Comparison of ENCODE assay signal across 12 mouse cellular contexts in the genomic region with DNA sequence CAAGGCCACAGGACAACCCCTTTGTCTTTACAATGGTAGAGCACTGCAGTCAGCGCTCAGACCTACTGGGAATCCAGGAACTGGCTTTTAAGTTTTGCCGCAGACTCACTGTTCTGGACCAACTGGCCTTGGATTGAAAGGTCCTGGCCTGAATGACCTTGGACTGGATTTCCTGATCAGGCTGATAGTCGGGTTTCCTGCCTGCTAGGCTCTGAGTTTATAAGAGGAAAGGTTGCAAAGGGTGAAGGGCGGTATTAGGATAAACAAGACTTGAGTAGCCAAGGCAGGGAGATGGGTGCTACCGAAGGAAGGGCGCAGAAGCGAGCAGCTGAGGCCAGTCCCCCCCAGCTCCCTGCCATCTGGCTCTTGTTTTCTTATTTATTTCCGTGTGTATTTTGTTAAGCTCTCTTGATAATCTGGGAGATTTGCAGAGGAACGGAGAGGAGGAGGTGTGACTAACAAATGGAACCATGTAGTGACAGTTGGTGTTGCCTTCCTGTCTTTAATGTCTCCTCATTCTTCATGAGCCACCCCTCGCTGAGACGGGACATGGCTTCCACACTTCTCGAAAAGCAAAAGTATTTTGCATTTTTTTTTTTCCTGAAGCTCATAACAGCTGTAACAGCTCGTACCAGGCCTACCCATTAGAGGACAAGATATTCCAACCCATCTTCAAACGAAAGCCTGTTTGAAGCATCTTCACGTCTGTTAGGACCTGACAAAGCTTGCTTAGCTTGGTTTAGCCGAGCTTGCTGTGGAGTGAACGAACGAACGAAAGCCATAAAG.
DNase-seq lines count a peak whose midpoint lies in the region; ATAC-seq and TF ChIP-seq lines count a peak whose summit lies in the region.
"Had no signal": no experiment of that assay in that cellular context is flagged by ENCODE, and none has a peak within 500 bp of the region (broad histone marks: within the 10 kb centered on the region; RNA-seq: fewer than 3 reads in every experiment).

No protein-coding gene starts in this region.

- no peak overlapping the region for H3K4me3 ChIP-seq in midbrain, embryonic 11.5 days (ENCODE audit: low read depth, low read length)
- no peak overlapping the region for H3K4me3 ChIP-seq in midbrain, embryonic 15.5 days
- H3K4me3 ChIP-seq in liver, embryonic 11.5 days (ENCODE audit: low read depth, low read length) = no peak overlapping the region
- no peak overlapping the region for H3K4me3 ChIP-seq in layer of hippocampus, adult 2 months
- H3K4me3 ChIP-seq: neural tube, embryonic 13.5 days had no signal

- H3K9ac ChIP-seq in midbrain, embryonic 11.5 days (ENCODE audit: low read length) = no peak overlapping the region
- no peak overlapping the region for H3K9ac ChIP-seq in midbrain, embryonic 15.5 days
- no peak overlapping the region for H3K9ac ChIP-seq in liver, embryonic 11.5 days (ENCODE audit: low read depth, low read length)
- H3K9ac ChIP-seq: hindbrain, embryonic 14.5 days; neural tube, embryonic 13.5 days had no signal

- H3K36me3 ChIP-seq in midbrain, embryonic 11.5 days (ENCODE audit: control insufficient read depth, insufficient read depth, low read length) = no peaks in the 10 kb centered on the region
- H3K36me3 ChIP-seq in midbrain, embryonic 15.5 days (replicated peaks) = no peaks in the 10 kb centered on the region
- no peaks in the 10 kb centered on the region for H3K36me3 ChIP-seq in liver, embryonic 11.5 days (ENCODE audit: control insufficient read depth, insufficient read depth, low read length)
- H3K36me3 ChIP-seq: neural tube, embryonic 13.5 days had no signal

- no peak for TF ChIP-seq CTCF in layer of hippocampus, adult 2 months (conservative IDR thresholded peaks at IDR 0.05)

- no peak overlapping the region for H3K27ac ChIP-seq in midbrain, embryonic 11.5 days (ENCODE audit: low read depth, low read length)
- H3K27ac ChIP-seq in midbrain, embryonic 15.5 days = no peak overlapping the region
- no peak overlapping the region for H3K27ac ChIP-seq in liver, embryonic 11.5 days (ENCODE audit: low read depth, low read length)
- H3K27ac ChIP-seq in layer of hippocampus, adult 2 months = no peak overlapping the region
- H3K27ac ChIP-seq: hindbrain, embryonic 14.5 days; neural tube, embryonic 13.5 days had no signal

- peaks cover 3% of the 10 kb centered on the region; the same call in 1 of the 2 replicates for H3K4me1 ChIP-seq in midbrain, embryonic 11.5 days (ENCODE audit: control insufficient read depth, insufficient read depth, low read length)
- no peaks in the 10 kb centered on the region for H3K4me1 ChIP-seq in midbrain, embryonic 15.5 days
- peaks cover 8% of the 10 kb centered on the region; the same call in 1 of the 2 replicates for H3K4me1 ChIP-seq in liver, embryonic 11.5 days (replicated peaks; ENCODE audit: control insufficient read depth, insufficient read depth, low read length)
- H3K4me1 ChIP-seq: neural tube, embryonic 13.5 days had no signal

- no peak for ATAC-seq in midbrain, embryonic 11.5 days (ENCODE audit: low FRiP score)
- no peak for ATAC-seq in midbrain, embryonic 15.5 days (replicated peaks)
- peak; percentile 34; the same call in 1 of the 2 replicates for ATAC-seq in common myeloid progenitor, adult 5-6 weeks (replicated peaks; ENCODE audit: low read depth, poor library complexity, severe bottlenecking)
- ATAC-seq in liver, embryonic 11.5 days (replicated peaks; ENCODE audit: low FRiP score) = peak; percentile 20; the same call in 1 of the 2 replicates
- no peak for ATAC-seq in inflammation-experienced regulatory T-cells, adult 6 months
- ATAC-seq: forebrain, embryonic 16.5 days had no signal

- H3K4me2 ChIP-seq in midbrain, embryonic 11.5 days = no peak overlapping the region
- H3K4me2 ChIP-seq in midbrain, embryonic 15.5 days = no peak overlapping the region
- peak overlapping the region; percentile 37 for H3K4me2 ChIP-seq in liver, embryonic 11.5 days
- H3K4me2 ChIP-seq: hindbrain, embryonic 14.5 days; neural tube, embryonic 13.5 days had no signal

- no peaks in the 10 kb centered on the region for H3K9me3 ChIP-seq in midbrain, embryonic 11.5 days (ENCODE audit: control insufficient read depth, low read length)
- no peaks in the 10 kb centered on the region for H3K9me3 ChIP-seq in midbrain, embryonic 15.5 days
- H3K9me3 ChIP-seq in liver, embryonic 11.5 days (ENCODE audit: control insufficient read depth, low read length) = no peaks in the 10 kb centered on the region
- H3K9me3 ChIP-seq: neural tube, embryonic 13.5 days had no signal

- peak; percentile 84 for DNase-seq in midbrain, embryonic 11.5 days (ENCODE audit: low spot score, missing footprints)
- DNase-seq in liver, embryonic 11.5 days (ENCODE audit: low spot score) = no peak
- DNase-seq in naive thymus-derived CD4-positive, alpha-beta T cell, adult 2 months (ENCODE audit: low read depth) = peak; percentile 41
- no peak for DNase-seq in urinary bladder, postnatal 10 days (ENCODE audit: low spot score)
- DNase-seq in layer of hippocampus, adult 2 months (ENCODE audit: low spot score in 2 of 2) = no peak
- DNase-seq: cerebellum, adult 9-10 months had no signal

- no peaks in the 10 kb centered on the region for H3K27me3 ChIP-seq in midbrain, embryonic 11.5 days (ENCODE audit: control insufficient read depth, insufficient read depth, low read length)
- no peaks in the 10 kb centered on the region for H3K27me3 ChIP-seq in midbrain, embryonic 15.5 days (replicated peaks)
- no peaks in the 10 kb centered on the region for H3K27me3 ChIP-seq in liver, embryonic 11.5 days (replicated peaks; ENCODE audit: control insufficient read depth, insufficient read depth, low read length)
- H3K27me3 ChIP-seq: neural tube, embryonic 13.5 days had no signal

- WGBS in midbrain, embryonic 11.5 days = 74% methylated on average over 19 of the region's 19 CpGs
- WGBS in midbrain, embryonic 15.5 days = 80% methylated on average over 19 of the region's 19 CpGs
- WGBS in liver, embryonic 11.5 days = 33% methylated on average over 19 of the region's 19 CpGs

Comparison
In these comparisons a context has a peak if more than half of its experiments do, and no peak if none do; other contexts are left out.
1. ATAC-seq: peak in common myeloid progenitor, adult 5-6 weeks (single experiment) and liver, embryonic 11.5 days (single experiment); none in midbrain, embryonic 11.5 days (single experiment), midbrain, embryonic 15.5 days (single experiment) and inflammation-experienced regulatory T-cells, adult 6 months (single experiment).
2. DNase-seq: peak in midbrain, embryonic 11.5 days (single experiment) and naive thymus-derived CD4-positive, alpha-beta T cell, adult 2 months (single experiment); none in liver, embryonic 11.5 days (single experiment), urinary bladder, postnatal 10 days (single experiment) and layer of hippocampus, adult 2 months (0 of 2).